Mouse (Mus musculus) fibroblast of lung, adult 2 months (primary cell): ENCODE data around the gene Gtf3c6.

Experiments
- DNase-seq: peaks from one replicate; pipeline ENCODE4 v3.0.0-alpha.2; 2011; ENCODE audit warnings: low read depth

Gtf3c6 gene

DNA sequence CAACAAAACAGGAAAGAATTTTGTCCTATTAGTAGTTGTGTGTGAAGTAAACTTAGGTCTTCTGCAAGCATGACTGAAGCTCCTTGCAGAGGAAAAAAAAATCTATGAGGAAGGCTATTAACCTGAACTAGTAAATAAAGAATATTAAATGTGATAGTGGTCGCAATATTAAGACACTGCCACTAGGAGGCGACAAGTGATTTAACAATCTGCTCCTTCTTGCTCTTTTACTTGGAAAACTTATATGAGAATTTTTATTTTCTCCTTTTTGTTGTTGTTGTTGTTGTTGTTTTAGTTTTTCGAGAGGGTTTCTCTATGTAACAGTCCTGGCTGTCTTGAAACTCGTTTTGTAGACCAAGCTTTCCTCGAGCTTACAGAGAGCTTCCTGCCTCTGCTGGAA is 1.1 kb upstream of the Gtf3c6 start:
- DNase-seq = no peak

DNA sequence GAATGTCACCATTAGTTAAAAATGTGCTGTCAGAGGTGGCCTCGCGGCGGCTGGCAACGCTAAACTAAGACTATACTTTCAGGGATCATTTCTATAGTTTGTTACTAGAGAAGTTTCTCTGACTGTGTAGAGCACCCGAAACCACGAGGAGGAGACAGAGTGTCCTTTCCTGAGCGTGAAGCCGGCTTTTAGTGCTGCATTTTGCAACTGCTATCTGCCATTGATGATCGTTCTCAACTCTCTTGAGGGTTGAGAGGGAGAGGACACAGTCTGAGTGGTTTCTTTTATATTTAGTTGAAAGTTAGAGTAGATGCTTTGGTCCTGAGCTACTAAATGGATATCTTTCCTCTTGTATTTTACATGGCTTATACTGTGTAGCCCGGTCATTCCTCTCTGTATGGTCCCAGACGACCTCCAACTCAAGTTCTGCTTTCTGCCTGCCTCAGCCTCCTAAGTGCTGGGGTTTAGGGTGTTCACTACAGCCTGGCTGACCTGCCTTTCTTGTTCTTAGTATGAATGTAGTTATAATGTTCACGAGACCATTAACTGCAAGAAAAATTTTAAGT is 576 bp upstream of the Gtf3c6 start:
- peak; percentile 89 for DNase-seq

DNA sequence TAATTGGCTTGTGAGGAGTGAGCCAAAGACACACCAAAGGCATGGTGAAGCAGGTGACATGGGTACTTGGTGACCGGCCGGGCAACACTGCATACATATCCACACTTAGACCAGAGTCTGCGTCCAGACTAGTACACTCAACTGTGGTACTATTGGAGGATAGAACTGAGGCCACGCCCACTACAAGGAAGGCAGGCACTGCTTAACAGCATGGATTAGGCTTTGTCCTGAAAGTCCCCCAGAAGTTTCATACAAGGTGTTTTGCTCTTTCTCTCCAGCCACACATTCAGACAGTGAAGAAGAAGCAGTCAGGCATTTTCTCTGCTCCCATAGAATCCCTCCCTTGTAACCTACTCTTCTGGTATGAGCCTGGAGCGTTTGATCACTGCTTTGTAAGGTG is 1.2 kb downstream of the Gtf3c6 start:
- peak; percentile 37 for DNase-seq

GRCm38 (mm10) chr10:40250969-40251368 is 6.9 kb downstream of the Gtf3c6 start:
- no peak for DNase-seq

DNA sequence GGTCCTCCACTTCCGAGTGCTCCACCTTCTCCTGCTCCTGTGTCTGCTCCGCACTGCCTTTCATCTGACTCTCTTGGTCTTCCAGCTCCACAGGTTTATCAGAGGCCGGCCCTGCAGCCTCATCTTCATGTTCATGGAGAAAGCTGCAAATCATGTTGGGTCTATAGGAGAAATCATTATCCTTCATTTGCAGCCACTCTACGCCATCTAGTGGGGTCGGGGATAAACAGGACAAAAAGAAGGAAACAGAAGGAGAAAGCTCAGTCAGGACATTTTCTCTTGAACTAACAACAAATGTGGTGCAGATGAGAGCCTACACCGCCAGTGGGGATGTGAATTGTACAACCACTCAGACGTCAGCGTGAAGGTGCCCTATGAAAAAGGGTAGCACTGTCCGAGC is 8.3 kb downstream of the Gtf3c6 start:
- DNase-seq = no peak

- no peak for DNase-seq
Measured at GRCm38 (mm10) chr10:40247166-40247716, 10.7 kb downstream of the Gtf3c6 start.

GRCm38 (mm10) chr10:40246374-40247165 is 11.3 kb downstream of the Gtf3c6 start, which contains the start of gene Rpf2:
Rpf2 (minus strand) TSS chr10:40247036.
- DNase-seq = peak; percentile 70

DNA sequence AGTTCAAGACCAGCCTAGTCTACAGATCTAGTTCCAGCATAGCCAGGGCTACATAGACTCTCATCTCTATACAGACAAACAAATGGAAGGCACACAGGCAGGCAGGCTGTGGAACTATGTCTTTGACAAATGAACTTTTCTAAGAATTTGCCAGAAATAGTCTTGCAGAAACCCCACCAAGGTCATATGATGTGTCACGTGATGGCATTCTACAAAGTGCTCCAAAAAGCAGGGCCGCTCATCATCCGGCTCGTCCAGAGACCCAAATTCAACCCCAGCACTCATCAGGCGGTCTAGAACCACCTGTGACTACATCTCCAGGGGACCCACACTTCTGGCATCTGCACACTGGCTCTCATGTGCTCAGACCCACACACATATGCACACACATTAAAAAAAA is 20.1 kb downstream of the Gtf3c6 start:
- DNase-seq = no peak

- no peak for DNase-seq
Measured at GRCm38 (mm10) chr10:40233241-40233640, 24.7 kb downstream of the Gtf3c6 start.

DNA sequence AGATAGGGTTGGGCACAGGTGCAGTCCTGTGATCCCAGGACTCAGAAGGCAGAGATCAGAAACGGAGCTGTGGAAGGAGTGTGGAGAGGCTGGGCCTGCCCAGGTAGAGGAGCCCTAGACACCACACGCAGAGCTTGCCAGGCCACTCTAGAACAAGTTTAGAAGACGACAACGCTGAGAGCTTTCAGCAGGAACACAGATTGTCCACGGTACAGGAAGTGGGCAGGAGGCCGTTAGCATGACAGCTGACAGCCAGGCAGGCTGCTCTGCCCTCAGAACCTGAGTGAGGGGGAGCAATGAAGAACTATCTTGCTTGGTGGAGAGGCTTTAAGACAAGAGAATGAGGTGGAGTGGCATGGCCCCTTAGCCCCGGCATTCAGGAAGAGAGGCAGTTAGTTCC is 25.5 kb downstream of the Gtf3c6 start:
- DNase-seq = no peak

GRCm38 (mm10) chr10:40229725-40230124 is 28.2 kb downstream of the Gtf3c6 start:
- DNase-seq = no peak

DNA sequence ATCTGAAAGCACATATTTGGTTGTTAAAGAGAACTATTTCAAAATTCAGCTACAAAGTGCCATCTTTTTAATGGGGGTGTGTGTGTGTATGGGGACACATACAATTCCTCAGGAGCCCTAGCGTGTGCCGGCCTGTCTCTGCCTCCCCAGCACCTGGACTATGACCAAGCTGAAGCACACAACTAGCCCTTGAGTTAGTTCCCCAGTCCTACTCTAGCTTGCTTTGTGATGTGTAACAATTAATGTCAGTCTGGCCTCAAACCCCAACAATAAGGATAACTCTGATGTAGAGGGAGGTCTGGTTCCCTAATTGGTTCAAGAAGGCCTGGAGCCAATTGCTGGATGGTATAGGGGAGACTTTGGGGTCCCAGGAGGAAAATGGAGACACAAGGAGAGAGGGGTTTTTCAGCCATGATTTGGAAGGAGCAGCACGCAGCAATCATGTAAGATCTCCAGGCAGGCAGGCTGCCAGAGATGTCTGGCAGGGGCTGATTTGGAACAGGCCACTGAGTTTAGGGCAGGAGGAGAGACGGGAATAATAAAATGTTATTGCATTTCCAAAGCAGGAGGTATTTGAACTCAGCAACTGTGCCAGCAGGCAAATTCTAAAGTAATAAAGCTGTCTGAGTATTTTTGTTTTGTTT is 30.1 kb downstream of the Gtf3c6 start:
- no peak for DNase-seq

DNA sequence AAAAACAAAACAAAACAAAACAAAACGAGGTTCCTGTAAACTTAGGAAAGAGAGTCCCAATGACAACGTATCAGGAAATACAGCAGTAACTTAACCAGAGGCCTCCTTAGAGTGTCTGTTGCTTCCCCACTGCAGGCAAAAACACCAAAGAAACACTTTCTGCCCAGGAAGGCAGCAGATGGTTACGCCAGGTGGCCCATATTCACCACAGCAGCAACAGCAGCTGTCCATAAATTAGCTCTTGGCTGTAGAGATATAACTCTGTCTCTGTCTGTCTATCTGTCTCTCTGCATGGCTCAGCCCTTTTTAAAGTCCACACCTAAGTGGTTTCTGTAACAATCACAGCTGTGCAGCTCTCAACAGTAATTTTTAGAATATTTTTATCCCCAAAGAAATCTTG is 39.0 kb downstream of the Gtf3c6 start:
- no peak for DNase-seq

- DNase-seq = peak; percentile 79
Measured at GRCm38 (mm10) chr10:40212443-40213169, 45.3 kb downstream of the Gtf3c6 start.
